Mouse (Mus musculus): ENCODE results near the gene Rnaset2b. TPM values are rescaled to one million over a fixed set of nuclear protein-coding genes. Genes with fewer than 3 reads are reported as not detected.
"Not testable (repeated sequence)": the region's sequence is repeated elsewhere in the genome, so short reads cannot be mapped to it uniquely, and the experiment has no call there.

The Rnaset2b gene
- total RNA-seq, 1 experiment from 2014 or later: 474 TPM

DNA sequence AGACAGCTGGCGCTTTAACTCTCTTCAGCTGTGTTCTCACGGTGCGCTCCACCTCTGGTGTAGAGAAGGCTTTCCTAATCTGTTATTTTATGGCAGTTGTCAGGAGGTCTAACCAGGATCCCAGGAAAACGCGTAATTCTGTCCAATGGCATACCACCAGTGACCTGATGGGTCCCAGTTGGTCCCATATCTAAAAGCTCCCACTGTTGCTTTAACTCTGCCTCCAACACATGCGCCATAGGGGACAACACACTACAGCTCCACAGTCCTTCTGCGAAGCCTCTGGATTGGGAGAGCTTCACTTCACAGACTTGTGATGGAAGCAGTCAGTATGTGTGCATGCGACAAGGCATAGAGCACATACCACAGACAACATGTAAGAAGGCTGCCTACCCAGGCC, 9.7 kb downstream of the Rnaset2b start:
- DNase-seq: not testable (repeated sequence)

DNA sequence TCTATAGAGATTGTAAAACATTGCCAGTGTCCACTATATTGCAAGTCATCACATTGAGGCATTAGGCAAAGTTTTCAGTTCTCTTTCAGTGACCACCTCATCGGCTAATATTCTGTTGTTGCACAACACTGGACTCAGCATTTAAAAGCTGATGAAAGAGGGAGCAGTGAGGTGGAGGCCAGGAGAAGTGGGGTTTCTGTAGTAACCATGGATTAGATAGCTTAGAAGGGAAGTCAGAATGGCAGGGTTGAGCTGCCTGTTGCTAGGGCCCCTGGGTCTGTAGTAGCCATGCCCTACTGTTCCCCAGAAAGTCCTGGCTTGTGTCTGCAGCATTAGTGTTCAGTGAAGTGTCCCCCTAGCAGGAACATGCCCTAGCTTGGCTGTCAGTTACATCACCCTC, 15.7 kb downstream of the Rnaset2b start:
- not testable (repeated sequence) for DNase-seq

DNA sequence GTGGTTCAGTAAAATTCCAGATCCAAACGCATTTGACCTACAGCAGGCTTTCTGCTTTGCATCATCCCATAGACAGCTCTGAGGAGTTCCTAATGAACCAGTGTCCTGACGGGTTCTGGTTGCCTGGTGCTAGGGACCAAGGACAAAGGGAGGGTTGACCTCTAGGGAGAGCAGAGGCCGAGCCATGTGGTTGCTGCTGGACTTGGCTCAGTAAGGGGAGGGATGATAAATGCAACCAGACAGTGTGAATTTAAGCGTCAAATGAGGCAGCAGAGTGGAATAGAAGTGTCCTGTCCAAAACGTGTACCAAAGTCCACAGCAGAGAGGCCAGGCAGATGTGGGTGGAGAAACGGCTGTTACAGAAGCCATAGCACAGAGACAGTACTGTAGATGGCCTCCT, 25.1 kb downstream of the Rnaset2b start:
- DNase-seq: not testable (repeated sequence)

DNA sequence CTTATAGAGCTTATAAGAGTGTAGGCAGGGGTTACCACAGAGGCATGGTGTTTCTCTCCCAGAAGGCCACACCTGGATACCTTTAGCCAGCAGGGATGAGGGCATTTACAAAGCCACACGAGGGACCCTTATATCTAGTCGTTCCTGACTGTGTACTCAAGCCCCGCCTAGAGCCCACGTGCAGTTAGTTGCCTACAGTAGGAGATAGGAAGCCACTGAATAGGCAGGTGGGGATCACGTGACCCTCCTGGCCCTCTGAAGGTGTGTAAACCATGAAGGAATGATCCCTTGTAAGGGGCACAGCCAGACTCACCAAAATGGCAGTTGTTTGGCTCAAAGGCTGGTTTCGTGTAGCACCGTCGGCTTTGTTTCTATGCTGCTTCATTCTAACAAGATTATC, 26.4 kb downstream of the Rnaset2b start:
- DNase-seq: not testable (repeated sequence)

DNA sequence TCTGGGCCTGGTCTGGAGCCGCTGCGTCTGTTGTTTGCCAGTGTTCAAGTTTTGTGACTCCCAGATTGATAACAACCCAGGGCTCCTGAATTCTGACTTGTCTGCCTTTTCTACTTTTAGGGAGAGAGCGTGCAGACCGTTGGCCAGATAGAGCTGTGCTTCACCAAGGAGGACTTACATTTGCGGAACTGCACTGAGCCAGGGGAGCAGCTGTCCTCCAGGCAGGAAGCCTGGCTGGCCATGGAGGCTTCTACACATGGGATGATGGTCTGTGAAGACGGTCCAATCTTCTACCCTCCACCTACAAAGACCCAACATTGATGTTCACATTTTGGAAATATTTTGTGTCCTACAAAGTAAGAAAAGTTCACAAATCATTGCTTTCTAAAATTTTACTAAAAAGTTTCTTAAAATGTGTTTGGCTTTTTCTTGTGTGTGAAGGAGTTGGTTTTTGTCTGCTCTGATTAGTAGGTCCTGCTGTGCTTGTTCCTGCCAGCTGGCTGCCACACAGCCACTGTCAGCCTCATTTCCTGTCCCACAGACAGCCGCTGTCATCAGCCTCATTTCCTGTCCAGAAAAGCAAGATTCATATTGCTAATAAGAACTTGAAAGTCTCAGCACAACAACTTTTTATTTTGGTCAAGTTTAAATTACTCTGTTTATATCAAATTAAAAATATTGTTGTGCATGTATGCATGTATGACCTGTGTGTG, 27.5 kb downstream of the Rnaset2b start:
- not testable (repeated sequence) for DNase-seq

GRCm38 (mm10) chr17:7001790-7002585, 31.6 kb downstream of the Rnaset2b start:
- not testable (repeated sequence) for DNase-seq

DNA sequence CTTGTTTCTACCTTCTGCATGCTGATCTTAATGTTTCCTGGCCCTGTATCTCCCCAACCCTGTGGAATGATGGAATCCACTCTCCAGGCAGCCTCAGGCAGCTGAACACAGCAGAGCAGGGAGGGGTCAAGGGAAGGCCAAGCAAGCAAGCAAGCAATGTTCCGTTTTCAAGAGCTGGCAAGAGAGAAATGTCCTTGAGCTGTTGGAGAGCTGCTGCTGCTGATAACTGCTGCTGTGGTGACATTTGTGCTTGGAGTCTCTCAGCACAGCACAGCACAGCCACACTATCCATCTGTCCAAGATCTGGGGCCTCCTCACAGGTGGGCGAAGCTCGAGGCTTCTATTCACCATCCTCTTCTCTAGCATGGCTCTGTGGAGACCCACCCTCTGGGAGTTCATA, 33.0 kb downstream of the Rnaset2b start:
- not testable (repeated sequence) for DNase-seq

- DNase-seq: not testable (repeated sequence)
Observed at GRCm38 (mm10) chr17:7005646-7006045, 35.2 kb downstream of the Rnaset2b start.

DNA sequence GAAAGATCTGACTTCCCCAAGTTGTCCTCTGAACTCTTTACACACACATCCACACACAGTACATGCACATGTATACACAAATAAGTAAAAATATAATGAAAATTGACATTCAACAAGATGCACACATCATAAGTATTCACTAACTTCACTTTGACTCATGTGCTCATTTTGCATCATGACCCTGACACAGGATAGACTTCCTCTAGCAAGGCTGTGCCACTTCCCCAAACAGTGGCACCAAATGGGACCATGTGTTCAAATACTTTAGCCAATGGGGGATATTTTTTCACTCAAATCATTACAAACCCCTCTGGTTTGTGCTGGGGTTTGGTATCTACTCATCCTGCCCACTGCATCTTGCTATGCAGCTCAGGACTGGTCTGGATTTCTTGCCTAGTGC, 38.5 kb downstream of the Rnaset2b start:
- DNase-seq: not testable (repeated sequence)

DNA sequence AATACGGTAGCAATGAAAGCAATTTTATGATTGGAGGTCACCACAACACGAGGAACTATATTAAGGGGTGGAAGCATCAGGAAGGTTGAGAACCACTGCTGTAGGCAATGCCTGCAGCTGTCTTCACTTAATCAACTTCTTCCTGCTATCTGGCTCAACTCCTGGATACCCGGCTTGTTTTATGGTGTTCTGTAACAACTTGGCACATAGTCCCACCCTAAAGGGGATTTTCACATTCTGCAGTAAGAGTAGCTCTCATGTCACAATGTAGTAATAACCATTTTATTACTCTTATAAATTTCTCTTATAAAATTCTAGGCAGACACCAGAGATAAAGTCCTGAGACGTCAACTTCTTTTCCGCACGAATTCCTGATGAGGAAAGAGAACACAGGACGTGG, 39.0 kb downstream of the Rnaset2b start:
- not testable (repeated sequence) for DNase-seq

DNA sequence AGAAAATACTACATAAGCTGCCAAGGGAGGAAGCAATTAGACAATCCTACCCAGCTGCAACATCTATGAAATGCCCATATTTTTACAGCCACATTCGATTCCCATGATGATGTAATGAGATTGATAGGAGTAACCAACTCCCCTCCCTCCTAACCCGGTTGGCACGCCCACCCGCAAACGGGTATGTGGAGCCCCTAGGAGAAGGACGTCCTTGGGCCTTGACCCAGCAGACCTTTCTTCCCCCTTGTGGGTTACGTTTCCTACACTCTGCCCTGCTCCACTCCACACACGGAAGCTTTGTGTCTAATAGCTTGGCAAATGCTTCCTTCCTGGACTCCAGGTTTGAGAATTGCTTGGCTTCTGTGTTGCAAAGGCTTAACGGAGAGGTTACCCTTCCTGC, 39.5 kb downstream of the Rnaset2b start:
- not testable (repeated sequence) for DNase-seq

DNA sequence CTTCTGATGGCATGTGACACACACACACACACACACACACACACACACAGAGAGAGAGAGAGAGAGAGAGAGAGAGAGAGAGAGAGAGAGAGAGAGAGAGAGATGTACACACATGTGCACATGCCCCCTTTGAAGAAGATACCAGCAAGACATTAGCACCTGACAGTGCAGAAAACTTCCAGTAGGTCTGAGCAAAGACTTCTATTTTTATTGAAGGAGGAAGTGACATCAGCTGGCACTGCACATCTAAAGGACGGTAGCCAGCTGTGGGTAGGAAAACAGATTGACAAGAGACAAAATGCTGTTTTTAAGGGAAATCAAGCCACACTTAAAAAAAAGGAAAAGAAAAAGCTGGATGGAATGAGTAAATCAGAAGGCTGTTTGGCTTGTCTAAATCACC, 43.8 kb downstream of the Rnaset2b start:
- not testable (repeated sequence) for DNase-seq

DNA sequence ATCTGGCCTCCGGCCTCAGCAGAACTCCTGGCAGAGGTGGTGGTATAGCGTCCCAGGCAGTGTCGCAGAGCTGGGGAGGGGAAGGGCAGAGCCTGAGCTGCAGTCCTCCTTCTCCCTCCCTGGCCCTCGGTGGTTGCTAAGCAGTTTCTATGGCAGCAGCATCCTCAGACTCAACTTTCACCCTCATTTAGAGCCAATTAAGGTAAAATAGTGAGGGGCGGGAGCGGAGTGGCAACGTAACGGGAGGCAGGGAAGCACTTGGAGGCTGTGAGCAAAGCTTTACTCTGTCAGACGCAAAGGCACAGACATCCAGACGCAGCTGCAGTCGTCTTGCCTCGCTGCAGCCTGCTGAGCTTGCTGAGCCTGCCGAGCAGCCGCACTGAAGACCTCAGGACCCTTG, 54.8 kb downstream of the Rnaset2b start, which contains the start of gene Gm1604a:
Gm1604a (plus strand) TSS at position 312 of the 400 bp plus-strand sequence.
- DNase-seq: not testable (repeated sequence)

DNA sequence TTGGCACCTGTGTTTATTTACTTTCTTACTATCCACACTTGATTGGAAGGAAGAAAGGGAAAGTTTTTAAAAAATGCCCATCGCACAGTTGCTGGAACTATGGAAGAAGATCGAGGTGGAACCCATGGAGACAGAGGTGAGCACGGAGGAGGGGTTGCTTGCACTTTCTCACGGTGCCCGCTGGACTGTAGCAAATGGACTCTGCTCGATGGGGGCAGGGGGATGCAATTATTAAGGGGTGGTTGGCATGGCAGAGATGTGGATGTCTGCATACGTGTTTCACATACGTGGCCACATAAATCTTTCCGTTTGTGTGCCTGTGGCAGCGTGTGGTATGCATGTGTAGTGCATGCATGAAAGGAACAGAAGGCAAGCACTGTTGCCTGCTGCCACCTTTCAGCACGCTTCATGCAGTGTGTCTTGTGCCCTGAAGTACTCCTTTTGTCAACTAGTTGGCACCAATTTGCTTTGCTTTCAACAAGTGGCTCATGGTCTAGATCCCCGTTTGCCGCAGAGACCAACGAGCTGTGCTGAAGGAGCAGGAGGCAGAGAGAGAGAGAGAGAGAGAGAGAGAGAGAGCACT, 55.4 kb downstream of the Rnaset2b start:
- DNase-seq: not testable (repeated sequence)

DNA sequence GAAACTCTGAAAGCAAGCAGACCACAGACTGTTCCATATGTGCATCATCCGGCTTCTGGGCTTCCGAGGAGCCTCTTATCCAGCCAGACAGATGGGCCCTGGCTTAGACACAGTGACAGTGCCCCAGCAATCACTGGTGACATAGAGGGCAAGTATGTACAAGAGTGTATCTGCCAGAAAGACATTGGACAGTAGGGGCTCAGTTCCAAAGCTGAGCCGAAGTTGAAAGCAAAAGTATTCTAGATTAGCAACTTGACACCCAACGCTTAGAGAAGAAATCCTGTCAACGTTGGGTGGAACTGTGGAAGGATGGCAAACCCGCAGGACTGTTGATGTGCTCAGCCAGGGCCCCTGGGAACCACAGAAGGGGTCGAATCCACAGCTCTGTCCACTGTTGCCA, 59.8 kb downstream of the Rnaset2b start:
- not testable (repeated sequence) for DNase-seq

DNA sequence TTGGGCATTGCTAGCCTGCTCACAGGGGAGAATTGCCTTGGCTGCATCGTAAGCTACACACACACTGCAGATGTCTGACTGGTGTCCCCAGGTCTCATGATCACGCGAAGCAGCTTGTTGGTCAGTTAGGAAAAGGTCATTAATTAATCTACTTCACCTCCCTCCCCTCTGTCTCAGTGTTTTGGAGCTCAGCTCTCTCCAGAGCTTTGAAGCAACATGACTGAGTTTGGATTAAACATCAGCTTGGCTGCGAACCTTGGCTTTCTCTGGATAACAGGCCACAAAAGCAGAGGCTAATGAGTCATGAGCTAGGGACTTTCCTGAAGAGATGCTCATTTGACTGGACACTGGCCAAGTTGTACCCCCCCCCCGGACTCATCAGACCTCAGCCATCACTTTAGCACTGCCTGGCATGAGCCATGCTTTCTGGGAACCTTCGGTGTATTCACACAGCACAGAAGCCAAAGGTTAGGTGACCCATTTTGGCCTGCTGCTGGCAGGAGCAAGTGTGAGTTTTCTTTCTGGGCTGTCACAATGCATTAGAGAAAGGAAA, 60.3 kb downstream of the Rnaset2b start:
- not testable (repeated sequence) for DNase-seq

DNA sequence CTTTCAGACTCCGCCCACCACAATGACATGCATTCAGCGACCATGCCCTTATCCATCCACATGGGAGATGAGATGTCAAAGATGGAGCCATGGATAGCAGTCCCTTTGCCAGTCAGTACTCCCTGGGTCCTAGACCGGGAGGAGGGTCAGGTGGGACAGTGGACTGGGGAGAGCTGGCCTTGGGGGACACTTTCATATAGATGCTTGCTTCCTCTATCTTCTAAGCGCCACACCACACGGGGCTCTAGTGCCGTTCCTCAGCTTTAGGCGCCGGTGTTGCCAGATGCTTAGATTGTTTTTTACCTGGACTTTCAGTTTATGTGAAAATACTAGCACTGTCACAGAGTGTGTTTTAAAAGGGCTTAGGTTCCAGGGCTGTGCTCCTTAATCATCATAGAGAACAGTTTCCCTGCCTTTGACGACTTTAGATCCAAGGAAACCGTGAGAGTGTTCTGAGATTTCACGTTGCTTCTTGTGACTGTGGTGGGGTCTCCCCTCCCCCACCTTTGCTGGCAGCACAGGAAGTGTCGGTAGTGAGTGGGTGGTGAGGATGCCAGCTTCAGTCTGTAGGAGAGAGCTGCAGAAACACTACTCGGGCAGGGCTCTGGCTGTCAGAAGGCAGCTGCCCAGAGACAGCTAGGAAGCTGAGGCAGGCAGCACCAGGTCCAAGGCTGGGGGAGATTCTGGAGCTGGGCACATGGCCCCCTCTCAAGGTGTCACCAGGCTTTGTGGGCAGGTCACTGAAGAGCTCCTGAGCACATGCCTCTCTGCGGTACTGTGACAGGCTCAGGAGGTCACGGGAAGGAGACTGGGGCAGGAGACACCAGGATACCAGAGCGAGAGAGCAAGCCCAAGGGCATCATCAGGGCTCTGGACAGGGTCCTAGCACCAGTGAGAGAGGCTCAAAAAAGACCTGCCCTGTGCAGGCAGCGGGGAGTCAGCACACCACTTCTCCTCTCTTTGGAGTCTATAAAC, 63.0 kb downstream of the Rnaset2b start:
- DNase-seq: not testable (repeated sequence)
